Mouse (Mus musculus): ENCODE data around the gene Padi2.

GRCm38 (mm10) chr4:140949052-140949451 is 42.9 kb downstream of the Padi2 start:
- TF ChIP-seq TAL1 (IDR thresholded peaks at IDR 0.05; ENCODE audit: low read length), result no peak
- TF ChIP-seq GATA1 (IDR thresholded peaks at IDR 0.05; ENCODE audit: low read length), result no peak
